Mouse (Mus musculus) layer of hippocampus, postnatal 14 days (tissue): ENCODE results near the gene Vmn1r152. TPM values are rescaled to one million over a fixed set of nuclear protein-coding genes. Genes with fewer than 3 reads are reported as not detected.
"Not testable (repeated sequence)": the region's sequence is repeated elsewhere in the genome, so short reads cannot be mapped to it uniquely, and the experiment has no call there.

Source experiments
- DNase-seq, 2 experiments: peaks; one replicate each; pipeline ENCODE4 v3.0.0; 2021 to 2022; ENCODE audit warnings: low spot score in 2 of 2, mixed read lengths in 1 of 2
- long read RNA-seq, 2 experiments: library from polyadenylated mRNA; stranded (forward); transcript quantifications; one replicate each; pipeline ENCODE4 v2.0.0; 2021
- total RNA-seq, 2 experiments: library from RNA; stranded (reverse); gene quantifications; 2 replicates each; pipeline ENCODE4 v1.2.3; 2021

The Vmn1r152 gene
- total RNA-seq, result not detected
- long read RNA-seq, experiment 1, result 0 reads
- long read RNA-seq, experiment 2, result 0 reads

DNA sequence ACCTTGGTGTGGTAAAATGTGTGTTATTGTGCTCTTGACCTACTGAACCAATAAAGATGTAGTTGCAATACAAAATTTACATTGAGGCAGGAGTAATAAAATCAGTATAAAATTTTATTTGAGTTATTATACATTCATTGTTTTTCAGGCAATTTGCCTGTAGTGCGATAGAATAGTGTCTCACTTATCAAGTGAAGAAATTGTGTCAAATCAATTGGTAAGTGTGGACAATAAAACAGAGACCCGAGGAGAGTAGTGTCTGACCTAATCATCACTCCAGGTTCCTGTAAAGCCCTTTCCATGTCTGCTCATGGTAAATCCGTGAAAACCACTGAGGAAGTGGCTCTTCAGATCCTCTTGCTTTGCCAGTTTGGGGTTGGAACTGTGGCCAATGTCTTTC lies at the start of gene Vmn1r152:
Vmn1r152 (plus strand) TSS at position 301 of the 400 bp plus-strand sequence.
- not testable (repeated sequence) for DNase-seq

DNA sequence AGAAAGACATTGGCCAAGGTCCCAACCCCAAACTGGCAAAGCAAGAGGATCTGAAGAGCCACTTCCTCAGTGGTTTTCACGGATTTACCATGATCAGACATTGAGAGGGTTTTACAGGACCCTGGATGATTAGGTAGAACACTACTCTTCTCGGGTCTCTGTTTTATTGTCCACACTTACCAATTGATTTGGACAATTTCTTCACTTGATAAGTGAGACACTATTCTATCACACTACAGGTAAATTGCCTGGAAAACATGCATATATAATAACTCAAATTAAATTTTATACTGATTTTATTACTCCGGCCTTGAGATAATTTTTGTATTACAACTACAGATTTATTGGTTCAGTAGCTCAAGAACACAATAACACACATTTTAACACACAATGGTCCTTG lies 23.2 kb upstream of the Vmn1r152 start, which contains the start of gene Vmn1r151:
Vmn1r151 (minus strand) TSS at position 101 of the 400 bp plus-strand sequence.
- DNase-seq, result not testable (repeated sequence)

DNA sequence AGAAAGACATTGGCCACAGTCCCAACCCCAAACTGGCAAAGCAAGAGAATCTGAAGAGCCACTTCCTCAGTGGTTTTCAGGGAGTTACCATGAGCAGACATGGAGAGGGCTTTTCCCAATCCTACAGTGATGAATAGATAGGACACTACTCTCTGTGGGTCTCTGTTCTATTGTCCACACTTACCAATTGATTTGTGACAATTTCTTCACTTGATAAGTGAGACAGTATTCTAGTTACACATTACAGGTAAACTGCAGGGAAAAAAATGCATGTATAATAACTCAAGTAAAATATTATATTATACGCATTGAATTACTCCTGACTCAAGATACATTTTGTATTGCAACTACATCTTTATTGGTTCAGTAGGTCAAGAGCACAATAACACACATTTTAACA lies 12.0 kb downstream of the Vmn1r152 start, which contains the start of gene Gm8677:
Gm8677 (minus strand) TSS at position 101 of the 400 bp plus-strand sequence.
- DNase-seq, result not testable (repeated sequence)

DNA sequence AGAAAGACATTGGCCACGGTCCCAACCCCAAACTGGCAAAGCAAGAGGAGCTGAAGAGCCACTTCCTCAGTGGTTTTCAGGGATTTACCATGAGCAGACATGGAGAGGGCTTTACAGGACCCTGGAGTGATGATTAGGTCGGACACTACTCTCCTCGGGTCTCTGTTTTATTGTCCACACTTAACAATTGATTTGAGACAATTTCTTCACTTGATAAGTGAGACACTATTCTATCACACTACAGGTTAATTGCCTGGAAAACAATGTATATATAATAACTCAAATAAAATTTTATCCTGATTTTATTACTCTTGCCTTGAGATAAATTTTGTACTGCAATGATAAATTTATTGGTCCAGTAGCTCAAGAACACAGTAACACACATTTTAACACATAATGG lies 42.5 kb downstream of the Vmn1r152 start, which contains the start of gene Gm4201:
Gm4201 (minus strand) TSS at position 101 of the 400 bp plus-strand sequence.
- DNase-seq, result not testable (repeated sequence)

Other genes with a start within 250 kb of the Vmn1r152 start
- gene Gm4187, start 193.2 kb upstream of the Vmn1r152 start, total RNA-seq, result not detected
- not detected for gene Gm8660, start 151.9 kb upstream of the Vmn1r152 start, total RNA-seq
- not detected for gene Vmn1r148, start 109.4 kb upstream of the Vmn1r152 start, total RNA-seq
- not detected for gene Vmn1r149, start 84.7 kb upstream of the Vmn1r152 start, total RNA-seq
- gene Gm10665, start 58.9 kb upstream of the Vmn1r152 start, total RNA-seq, result not detected
- gene Vmn1r151, start 23.3 kb upstream of the Vmn1r152 start, total RNA-seq, result not detected
- not detected for gene Gm8677, start 11.9 kb downstream of the Vmn1r152 start, total RNA-seq
- not detected for gene Gm4201, start 42.4 kb downstream of the Vmn1r152 start, total RNA-seq
- gene Gm4565, start 65.2 kb downstream of the Vmn1r152 start, total RNA-seq, result not detected
- not detected for gene Vmn1r155, start 135.1 kb downstream of the Vmn1r152 start, total RNA-seq
- not detected for gene Gm8693, start 169.3 kb downstream of the Vmn1r152 start, total RNA-seq
- gene Gm4567, start 196.7 kb downstream of the Vmn1r152 start, total RNA-seq, result not detected
- not detected for gene Vmn1r157, start 238.7 kb downstream of the Vmn1r152 start, total RNA-seq